Mouse (Mus musculus): Measurements from ENCODE around the gene Abca17. TPM values are rescaled to one million over a fixed set of nuclear protein-coding genes. Genes with fewer than 3 reads are reported as not detected.

Gene Abca17
- not detected in 2 replicates for polyA plus RNA-seq (2015; fragmentation: Nextera tagmentation; extraction: Ambion mirVana)

- 4% methylated on average over 42 of the region's 42 CpGs for WGBS
- peak; percentile 16; the same call in 1 of the 2 replicates for ATAC-seq (ENCODE audit: low FRiP score, low read depth)
- Histone ChIP-seq H3K27me3 (peaks cover 43% of the 10 kb centered on the region), H3K4me3 (peak within 1 kb of the TSS; percentile 59), H3K4me1 (peaks cover 15% of the 10 kb centered on the region), H3K9ac (peak within 1 kb of the TSS; percentile 76), H3K9me3 (no peaks in the 10 kb centered on the region), H3K36me3 (no peaks in the 10 kb centered on the region), H3K27ac (no peak within 1 kb of the TSS), H3K4me2 (replicated peaks) (peak within 1 kb of the TSS; percentile 93)
Observed at GRCm38 (mm10) chr17:24350926-24351759, at the start of gene Abca17. Gene Abca17, minus strand, starts transcription at chr17:24351068.

DNA sequence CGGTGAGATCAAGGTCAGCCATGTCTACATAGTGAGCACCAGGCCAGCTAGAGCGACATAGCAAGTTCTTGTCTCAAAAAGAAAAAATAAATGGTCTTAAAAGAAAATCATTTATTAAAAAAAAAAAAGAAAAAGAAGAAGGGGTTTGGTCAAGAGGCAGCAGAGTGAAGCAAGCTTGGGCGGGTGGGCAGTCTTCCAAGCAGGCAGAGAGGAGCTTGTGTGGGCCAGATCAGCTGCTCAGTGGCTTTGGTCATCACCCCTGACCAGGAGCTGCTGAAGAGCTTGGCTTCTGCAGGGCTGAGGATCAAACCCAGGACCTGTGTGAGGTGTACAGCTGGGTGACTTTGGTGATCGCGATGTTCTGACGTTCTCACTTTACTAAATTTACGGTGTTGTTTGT is 43.6 kb upstream of the Abca17 start:
- H3K27ac ChIP-seq, result no peak overlapping the region
- H3K36me3 ChIP-seq, result no peaks in the 10 kb centered on the region
- H3K4me3 ChIP-seq, result no peak overlapping the region
- no peaks in the 10 kb centered on the region for H3K9me3 ChIP-seq
- H3K27me3 ChIP-seq, result no peaks in the 10 kb centered on the region
- ATAC-seq (ENCODE audit: low FRiP score, low read depth), result no peak
- no peaks in the 10 kb centered on the region for H3K4me1 ChIP-seq
- 83% methylated on average over 7 of the region's 7 CpGs for WGBS
- H3K4me2 ChIP-seq (replicated peaks), result no peak overlapping the region
- H3K9ac ChIP-seq, result no peak overlapping the region

GRCm38 (mm10) chr17:24393527-24393926 is 42.7 kb upstream of the Abca17 start:
- Histone ChIP-seq H3K27me3 (no peaks in the 10 kb centered on the region), H3K4me1 (no peaks in the 10 kb centered on the region), H3K9me3 (no peaks in the 10 kb centered on the region), H3K9ac (no peak overlapping the region), H3K36me3 (no peaks in the 10 kb centered on the region), H3K4me3 (no peak overlapping the region), H3K27ac (no peak overlapping the region), H3K4me2 (replicated peaks) (no peak overlapping the region)
- ATAC-seq (ENCODE audit: low FRiP score, low read depth), result no peak
- 13% methylated on average over 4 of the region's 4 CpGs for WGBS

DNA sequence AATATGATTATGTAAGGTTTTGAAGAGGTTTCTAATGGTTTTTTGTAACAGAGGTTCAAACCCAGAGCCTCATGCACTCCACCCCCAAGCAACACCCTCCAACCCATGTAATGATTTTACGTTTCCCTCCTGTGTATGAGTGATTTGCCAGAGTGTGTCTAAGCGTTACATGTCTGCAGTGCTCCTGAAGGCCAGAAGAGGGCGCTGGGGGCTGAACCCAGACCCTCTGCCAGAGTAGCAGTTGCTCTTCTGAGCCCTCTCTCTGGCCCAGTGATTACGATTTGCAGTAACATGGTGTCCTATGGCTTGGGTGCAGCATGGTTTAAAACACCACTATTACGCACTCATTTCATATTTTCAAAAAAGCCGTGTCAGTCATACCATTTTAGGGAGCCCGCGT is 40.3 kb upstream of the Abca17 start:
- WGBS, result 66% methylated on average over 8 of the region's 8 CpGs
- ATAC-seq (ENCODE audit: low FRiP score, low read depth), result no peak
- H3K9ac ChIP-seq, result no peak overlapping the region

GRCm38 (mm10) chr17:24389865-24390264 is 39.0 kb upstream of the Abca17 start:
- H3K9me3 ChIP-seq, result no peaks in the 10 kb centered on the region
- WGBS, result 2% methylated on average over 2 of the region's 2 CpGs
- H3K4me1 ChIP-seq, result no peaks in the 10 kb centered on the region
- H3K27ac ChIP-seq, result no peak overlapping the region
- H3K27me3 ChIP-seq, result no peaks in the 10 kb centered on the region
- no peak overlapping the region for H3K4me3 ChIP-seq
- H3K9ac ChIP-seq, result no peak overlapping the region
- no peak for ATAC-seq (ENCODE audit: low FRiP score, low read depth)
- no peaks in the 10 kb centered on the region for H3K36me3 ChIP-seq
- no peak overlapping the region for H3K4me2 ChIP-seq (replicated peaks)

More for the DNA sequence above, 40.3 kb upstream of the Abca17 start:
- Histone ChIP-seq H3K4me3 (no peak overlapping the region), H3K27ac (no peak overlapping the region), H3K27me3 (no peaks in the 10 kb centered on the region), H3K9me3 (no peaks in the 10 kb centered on the region), H3K4me2 (replicated peaks) (no peak overlapping the region), H3K36me3 (no peaks in the 10 kb centered on the region), H3K4me1 (no peaks in the 10 kb centered on the region)

DNA sequence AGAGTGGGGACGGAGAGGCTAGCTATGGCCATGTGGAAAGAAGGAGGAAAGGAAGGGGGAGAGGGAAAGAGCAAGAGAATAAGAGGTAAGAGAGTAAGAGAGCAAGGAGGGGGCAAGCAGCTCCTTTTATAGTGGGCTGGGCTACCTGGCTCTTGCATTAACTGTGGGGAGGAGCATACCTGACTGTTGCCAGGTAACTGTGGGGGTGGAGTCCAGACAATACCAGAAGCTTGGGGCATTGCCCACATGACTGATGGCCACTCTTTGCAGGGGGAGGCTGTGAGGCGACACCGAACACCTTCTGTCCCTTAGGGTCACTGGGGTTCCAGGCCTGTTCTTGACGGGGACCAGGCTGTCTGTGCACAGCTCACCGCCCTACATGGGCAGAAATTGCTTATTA is 37.8 kb upstream of the Abca17 start:
- no peak overlapping the region for H3K9ac ChIP-seq
- no peaks in the 10 kb centered on the region for H3K9me3 ChIP-seq
- no peaks in the 10 kb centered on the region for H3K4me1 ChIP-seq
- H3K36me3 ChIP-seq, result no peaks in the 10 kb centered on the region
- no peak overlapping the region for H3K4me2 ChIP-seq (replicated peaks)
- no peak overlapping the region for H3K27ac ChIP-seq
- WGBS, result 90% methylated on average over 5 of the region's 5 CpGs
- ATAC-seq (ENCODE audit: low FRiP score, low read depth), result no peak
- no peak overlapping the region for H3K4me3 ChIP-seq
- no peaks in the 10 kb centered on the region for H3K27me3 ChIP-seq

DNA sequence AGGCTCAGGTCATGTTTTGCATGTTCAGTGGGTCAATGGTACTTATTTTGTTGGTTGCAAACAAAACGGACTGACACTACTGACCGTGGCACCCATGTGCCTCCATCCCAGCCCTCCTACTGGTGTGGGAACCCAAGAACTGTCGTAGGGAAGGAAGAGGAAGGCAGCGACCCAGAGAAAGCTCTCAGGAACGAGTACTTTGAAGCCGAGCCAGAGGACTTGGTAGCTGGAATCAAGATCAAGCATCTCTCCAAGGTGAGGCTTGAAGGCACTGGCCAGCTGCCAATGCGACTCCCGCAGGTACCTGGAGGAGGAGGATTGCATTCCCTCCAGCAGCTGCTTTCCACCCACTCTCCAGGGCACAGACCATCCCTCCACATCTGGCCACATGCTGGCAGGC is 32.9 kb upstream of the Abca17 start:
- H3K4me2 ChIP-seq (replicated peaks), result no peak overlapping the region
- no peaks in the 10 kb centered on the region for H3K27me3 ChIP-seq
- H3K4me3 ChIP-seq, result no peak overlapping the region
- H3K27ac ChIP-seq, result no peak overlapping the region
- WGBS, result 74% methylated on average over 8 of the region's 8 CpGs
- no peaks in the 10 kb centered on the region for H3K9me3 ChIP-seq
- no peak overlapping the region for H3K9ac ChIP-seq
- no peaks in the 10 kb centered on the region for H3K4me1 ChIP-seq
- H3K36me3 ChIP-seq, result no peaks in the 10 kb centered on the region
- ATAC-seq (ENCODE audit: low FRiP score, low read depth), result no peak

DNA sequence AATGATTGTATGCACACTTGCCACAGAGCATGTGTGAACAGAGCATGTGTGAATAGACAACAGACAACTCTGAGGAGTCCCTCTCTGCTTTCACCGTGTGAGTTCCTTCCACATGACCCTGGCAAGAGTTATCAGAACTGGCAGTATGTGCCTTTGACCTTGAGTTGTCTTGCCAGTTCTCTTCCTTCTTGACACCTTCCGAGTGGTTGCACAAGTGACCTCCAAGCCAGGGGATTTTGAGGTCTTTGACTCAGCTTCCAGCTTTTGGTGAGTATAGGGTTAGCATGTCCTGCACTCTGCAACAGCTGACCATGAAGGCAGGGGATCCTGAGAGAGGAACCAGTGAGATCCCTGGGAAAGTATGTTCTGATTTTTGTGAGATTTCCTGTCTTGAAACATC is 27.6 kb upstream of the Abca17 start:
- Histone ChIP-seq H3K9ac (no peak overlapping the region), H3K36me3 (no peaks in the 10 kb centered on the region), H3K9me3 (no peaks in the 10 kb centered on the region), H3K4me1 (no peaks in the 10 kb centered on the region), H3K4me3 (no peak overlapping the region), H3K4me2 (replicated peaks) (no peak overlapping the region), H3K27ac (no peak overlapping the region), H3K27me3 (no peaks in the 10 kb centered on the region)
- WGBS, result 93% methylated on average over 2 of the region's 2 CpGs
- no peak for ATAC-seq (ENCODE audit: low FRiP score, low read depth)

- no peak overlapping the region for H3K4me2 ChIP-seq (replicated peaks)
- no peak overlapping the region for H3K27ac ChIP-seq
- H3K4me3 ChIP-seq, result no peak overlapping the region
- H3K4me1 ChIP-seq, result no peaks in the 10 kb centered on the region
- no peaks in the 10 kb centered on the region for H3K36me3 ChIP-seq
- no peaks in the 10 kb centered on the region for H3K9me3 ChIP-seq
- ATAC-seq (ENCODE audit: low FRiP score, low read depth), result no peak
- no peaks in the 10 kb centered on the region for H3K27me3 ChIP-seq
- 88% methylated on average over 6 of the region's 6 CpGs for WGBS
- H3K9ac ChIP-seq, result no peak overlapping the region
Observed at GRCm38 (mm10) chr17:24375886-24376285, 25.0 kb upstream of the Abca17 start.

- WGBS, result 66% methylated on average over 5 of the region's 5 CpGs
Observed at GRCm38 (mm10) chr17:24375094-24375712, 24.3 kb upstream of the Abca17 start.

GRCm38 (mm10) chr17:24365863-24366262 is 15.0 kb upstream of the Abca17 start:
- Histone ChIP-seq H3K36me3 (peaks cover 5% of the 10 kb centered on the region), H3K4me1 (no peaks in the 10 kb centered on the region), H3K9me3 (no peaks in the 10 kb centered on the region), H3K4me3 (no peak overlapping the region), H3K27ac (no peak overlapping the region), H3K27me3 (no peaks in the 10 kb centered on the region), H3K4me2 (replicated peaks) (no peak overlapping the region), H3K9ac (no peak overlapping the region)
- WGBS, result 74% methylated on average over 13 of the region's 13 CpGs
- ATAC-seq (ENCODE audit: low FRiP score, low read depth), result no peak

More at GRCm38 (mm10) chr17:24375094-24375712, 24.3 kb upstream of the Abca17 start:
- no peak overlapping the region for H3K4me2 ChIP-seq (replicated peaks)
- H3K4me1 ChIP-seq, result no peaks in the 10 kb centered on the region
- no peak overlapping the region for H3K27ac ChIP-seq
- no peaks in the 10 kb centered on the region for H3K9me3 ChIP-seq
- H3K9ac ChIP-seq, result no peak overlapping the region
- no peak for ATAC-seq (ENCODE audit: low FRiP score, low read depth)
- no peaks in the 10 kb centered on the region for H3K36me3 ChIP-seq
- no peak overlapping the region for H3K4me3 ChIP-seq
- H3K27me3 ChIP-seq, result no peaks in the 10 kb centered on the region

- Histone ChIP-seq H3K9me3 (no peaks in the 10 kb centered on the region), H3K4me1 (no peaks in the 10 kb centered on the region), H3K4me2 (replicated peaks) (no peak overlapping the region), H3K27me3 (no peaks in the 10 kb centered on the region), H3K36me3 (peaks cover 5% of the 10 kb centered on the region), H3K9ac (no peak overlapping the region), H3K27ac (no peak overlapping the region), H3K4me3 (no peak overlapping the region)
- WGBS, result 84% methylated on average over 9 of the region's 9 CpGs
- ATAC-seq (ENCODE audit: low FRiP score, low read depth), result no peak
Observed at GRCm38 (mm10) chr17:24364461-24364860, 13.6 kb upstream of the Abca17 start.

Measured in limb, embryonic 13.5 days (tissue).